Mouse (Mus musculus): ENCODE measurements around the gene Aldh16a1. TPM values are rescaled to one million over a fixed set of nuclear protein-coding genes. Genes with fewer than 3 reads are reported as not detected.
"Not testable (repeated sequence)": the region's sequence is repeated elsewhere in the genome, so short reads cannot be mapped to it uniquely, and the experiment has no call there.

Gene Aldh16a1
- polyA plus RNA-seq, 1 experiment from 2014 or later = 41.9 TPM

GRCm38 (mm10) chr7:45126844-45127699, 27.3 kb downstream of the Aldh16a1 start:
- Histone ChIP-seq H3K27me3 (no peaks in the 10 kb centered on the region; the same call in 1 of the 2 replicates), H3K9me3 (no peaks in the 10 kb centered on the region), H3K27ac (peak overlapping the region; percentile 91), H3K4me1 (peaks cover 51% of the 10 kb centered on the region), H3K4me2 (peak overlapping the region; percentile 87), H3K4me3 (replicated peaks) (peak overlapping the region; percentile 83), H3K36me3 (replicated peaks) (peaks cover 42% of the 10 kb centered on the region), H3K9ac (peak overlapping the region; percentile 99)
- ATAC-seq (ENCODE audit: low FRiP score) = no peak
- 47% methylated on average over 21 of the region's 21 CpGs for WGBS

GRCm38 (mm10) chr7:45126147-45126843, 28.1 kb downstream of the Aldh16a1 start:
- H3K27ac ChIP-seq = peak overlapping the region; percentile 91
- H3K36me3 ChIP-seq (replicated peaks) = peaks cover 50% of the 10 kb centered on the region
- no peaks in the 10 kb centered on the region for H3K27me3 ChIP-seq
- WGBS = 79% methylated on average over 17 of the region's 17 CpGs
- ATAC-seq (ENCODE audit: low FRiP score) = no peak
- no peaks in the 10 kb centered on the region for H3K9me3 ChIP-seq
- H3K9ac ChIP-seq = peak overlapping the region; percentile 99
- peak overlapping the region; percentile 83 for H3K4me3 ChIP-seq (replicated peaks)
- H3K4me1 ChIP-seq = peaks cover 55% of the 10 kb centered on the region
- H3K4me2 ChIP-seq = peak overlapping the region; percentile 87

GRCm38 (mm10) chr7:45125649-45126048, 28.7 kb downstream of the Aldh16a1 start:
- 0 out of 2 replicates have a peak overlapping the region, but pooled peaks have one; percentile 87 for H3K4me2 ChIP-seq
- not testable (repeated sequence) for H3K4me3 ChIP-seq (replicated peaks); ATAC-seq (ENCODE audit: low FRiP score); H3K27me3 ChIP-seq; H3K9me3 ChIP-seq
- H3K4me1 ChIP-seq = peaks cover 55% of the 10 kb centered on the region
- H3K9ac ChIP-seq = peak overlapping the region; percentile 17; the same call in 1 of the 2 replicates
- peaks cover 56% of the 10 kb centered on the region for H3K36me3 ChIP-seq (replicated peaks)
- H3K27ac ChIP-seq = peak overlapping the region; percentile 86
- WGBS = 67% methylated on average over 5 of the region's 5 CpGs

GRCm38 (mm10) chr7:45125144-45125600, 29.2 kb downstream of the Aldh16a1 start:
- no peaks in the 10 kb centered on the region for H3K27me3 ChIP-seq
- WGBS = 18% methylated on average over 7 of the region's 7 CpGs
- ATAC-seq (ENCODE audit: low FRiP score) = no peak
- peaks cover 61% of the 10 kb centered on the region for H3K36me3 ChIP-seq (replicated peaks)
- peaks cover 55% of the 10 kb centered on the region for H3K4me1 ChIP-seq
- peak overlapping the region; percentile 40 for H3K9ac ChIP-seq
- no peaks in the 10 kb centered on the region for H3K9me3 ChIP-seq
- H3K4me3 ChIP-seq (replicated peaks) = peak overlapping the region; percentile 95
- peak overlapping the region; percentile 94 for H3K4me2 ChIP-seq
- H3K27ac ChIP-seq = peak overlapping the region; percentile 86

GRCm38 (mm10) chr7:45124224-45125143, 29.9 kb downstream of the Aldh16a1 start, which contains the start of gene Rps11:
Gene Rps11, minus strand, starts transcription at chr7:45124439.
- WGBS = under 1% methylated on average over 59 of the region's 59 CpGs
- Histone ChIP-seq H3K9ac (peak within 1 kb of the TSS; percentile 97), H3K27ac (peak within 1 kb of the TSS; percentile 86), H3K4me1 (peaks cover 50% of the 10 kb centered on the region), H3K4me2 (peak within 1 kb of the TSS; percentile 94), H3K9me3 (no peaks in the 10 kb centered on the region), H3K36me3 (replicated peaks) (peaks cover 68% of the 10 kb centered on the region), H3K27me3 (no peaks in the 10 kb centered on the region), H3K4me3 (replicated peaks) (peak within 1 kb of the TSS; percentile 95)
- ATAC-seq (ENCODE audit: low FRiP score) = peak; percentile 86

GRCm38 (mm10) chr7:45123186-45123570, 31.2 kb downstream of the Aldh16a1 start:
- Histone ChIP-seq H3K9me3 (no peaks in the 10 kb centered on the region), H3K27me3 (no peaks in the 10 kb centered on the region), H3K27ac (0 out of 2 replicates have a peak overlapping the region, but pooled peaks have one; percentile 86), H3K36me3 (replicated peaks) (peaks cover 78% of the 10 kb centered on the region), H3K4me1 (peaks cover 47% of the 10 kb centered on the region), H3K4me3 (replicated peaks) (peak overlapping the region; percentile 95), H3K9ac (peak overlapping the region; percentile 97), H3K4me2 (peak overlapping the region; percentile 94)
- WGBS = 28% methylated on average over 12 of the region's 12 CpGs
- ATAC-seq (ENCODE audit: low FRiP score) = no peak

- peak overlapping the region; percentile 97 for H3K9ac ChIP-seq
- H3K36me3 ChIP-seq (replicated peaks) = peaks cover 83% of the 10 kb centered on the region
- peak overlapping the region; percentile 95 for H3K4me3 ChIP-seq (replicated peaks)
- no peaks in the 10 kb centered on the region for H3K9me3 ChIP-seq
- H3K27ac ChIP-seq = 0 out of 2 replicates have a peak overlapping the region, but pooled peaks have one; percentile 32
- H3K4me1 ChIP-seq = peaks cover 46% of the 10 kb centered on the region
- no peak for ATAC-seq (ENCODE audit: low FRiP score)
- H3K27me3 ChIP-seq = no peaks in the 10 kb centered on the region
- 85% methylated on average over 15 of the region's 15 CpGs for WGBS
- peak overlapping the region; percentile 94 for H3K4me2 ChIP-seq
Measured at GRCm38 (mm10) chr7:45122561-45123185, 31.7 kb downstream of the Aldh16a1 start.

GRCm38 (mm10) chr7:45121966-45122365, 32.4 kb downstream of the Aldh16a1 start:
- Histone ChIP-seq H3K4me3 (replicated peaks) (no peak overlapping the region), H3K4me2 (no peak overlapping the region), H3K9me3 (no peaks in the 10 kb centered on the region), H3K9ac (0 out of 2 replicates have a peak overlapping the region, but pooled peaks have one; percentile 1), H3K27ac (0 out of 2 replicates have a peak overlapping the region, but pooled peaks have one; percentile 6), H3K36me3 (replicated peaks) (peaks cover 78% of the 10 kb centered on the region), H3K4me1 (peaks cover 39% of the 10 kb centered on the region), H3K27me3 (no peaks in the 10 kb centered on the region)
- no peak for ATAC-seq (ENCODE audit: low FRiP score)

GRCm38 (mm10) chr7:45121404-45121803, 33.0 kb downstream of the Aldh16a1 start:
- H3K4me3 ChIP-seq (replicated peaks) = no peak overlapping the region
- H3K9me3 ChIP-seq = no peaks in the 10 kb centered on the region
- H3K27ac ChIP-seq = 0 out of 2 replicates have a peak overlapping the region, but pooled peaks have one; percentile 6
- 78% methylated on average over 8 of the region's 8 CpGs for WGBS
- 0 out of 2 replicates have a peak overlapping the region, but pooled peaks have one; percentile 1 for H3K9ac ChIP-seq
- H3K36me3 ChIP-seq (replicated peaks) = peaks cover 73% of the 10 kb centered on the region
- H3K4me2 ChIP-seq = no peak overlapping the region
- peaks cover 34% of the 10 kb centered on the region for H3K4me1 ChIP-seq
- no peak for ATAC-seq (ENCODE audit: low FRiP score)
- no peaks in the 10 kb centered on the region for H3K27me3 ChIP-seq

GRCm38 (mm10) chr7:45119780-45120709, 34.3 kb downstream of the Aldh16a1 start:
- Histone ChIP-seq H3K9me3 (no peaks in the 10 kb centered on the region), H3K9ac (no peak overlapping the region), H3K36me3 (replicated peaks) (peaks cover 59% of the 10 kb centered on the region), H3K4me2 (no peak overlapping the region), H3K27ac (no peak overlapping the region), H3K4me1 (peaks cover 22% of the 10 kb centered on the region), H3K4me3 (replicated peaks) (no peak overlapping the region), H3K27me3 (no peaks in the 10 kb centered on the region)
- 85% methylated on average over 5 of the region's 5 CpGs for WGBS
- no peak for ATAC-seq (ENCODE audit: low FRiP score)

Measured in forebrain, embryonic 12.5 days (tissue).